Mouse (Mus musculus) NIH3T3 (cell line): Measurements from ENCODE around the gene Phf21a.

ENCODE experiments used
- DNase-seq: peaks from one replicate; pipeline ENCODE4 v3.0.0-alpha.2; 2012; ENCODE audit warnings: low read depth

Phf21a gene

GRCm38 (mm10) chr2:92182146-92182756 lies 89.3 kb downstream of the Phf21a start:
- DNase-seq: peak; percentile 11

DNA sequence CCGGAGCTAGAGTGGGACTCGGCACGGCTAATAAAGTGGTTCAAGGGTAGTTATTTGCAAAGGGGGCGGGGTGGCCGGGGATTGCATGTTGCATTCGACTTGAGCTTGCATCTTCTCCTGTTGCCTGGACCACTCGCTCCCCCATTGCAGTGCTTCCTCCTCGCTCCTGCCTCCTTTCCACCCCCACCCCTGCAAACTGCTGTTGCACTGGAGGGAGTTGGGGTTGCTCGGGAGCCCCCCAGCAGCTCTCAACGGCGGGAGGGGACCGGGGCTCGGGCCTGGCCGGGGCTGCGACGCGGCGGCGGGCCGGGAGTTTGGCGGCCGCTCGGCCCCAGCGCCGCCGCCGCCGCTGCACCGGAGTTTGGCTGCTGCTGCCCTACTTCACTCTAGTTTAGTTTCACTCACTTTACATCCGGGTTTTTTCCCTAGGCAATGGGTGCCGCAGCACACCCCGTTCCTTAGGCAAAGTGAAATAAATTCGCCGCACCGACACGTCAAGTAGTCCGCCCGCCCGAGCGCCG lies 90.1 kb downstream of the Phf21a start:
- peak; percentile 90 for DNase-seq

DNA sequence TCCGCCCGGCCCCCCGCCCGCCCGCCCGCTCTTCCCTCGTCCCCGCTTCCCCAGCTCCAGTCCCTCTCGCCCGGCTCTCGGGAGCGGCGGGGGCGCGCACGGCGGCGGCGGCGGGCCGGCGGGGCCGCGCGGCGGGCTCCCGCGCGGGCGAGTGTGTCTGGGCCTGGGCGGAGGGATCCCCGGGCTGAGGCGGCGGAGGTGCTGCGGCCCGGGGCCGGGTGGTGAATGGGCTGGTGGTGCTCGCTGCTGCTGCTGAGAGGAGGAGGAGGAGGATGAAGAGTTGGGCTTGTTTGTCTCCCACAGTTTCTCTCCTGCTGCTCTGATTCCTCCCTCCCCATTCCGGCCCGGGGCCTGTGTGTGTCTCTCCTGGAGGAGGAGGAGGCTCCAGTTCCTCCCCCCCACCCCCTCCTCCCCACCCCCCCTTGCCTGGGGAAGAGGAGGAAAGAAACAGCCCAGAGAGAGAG lies 90.7 kb downstream of the Phf21a start:
- DNase-seq: peak; percentile 95

- DNase-seq: peak; percentile 71
Measured at GRCm38 (mm10) chr2:92184077-92184921, 91.4 kb downstream of the Phf21a start.

DNA sequence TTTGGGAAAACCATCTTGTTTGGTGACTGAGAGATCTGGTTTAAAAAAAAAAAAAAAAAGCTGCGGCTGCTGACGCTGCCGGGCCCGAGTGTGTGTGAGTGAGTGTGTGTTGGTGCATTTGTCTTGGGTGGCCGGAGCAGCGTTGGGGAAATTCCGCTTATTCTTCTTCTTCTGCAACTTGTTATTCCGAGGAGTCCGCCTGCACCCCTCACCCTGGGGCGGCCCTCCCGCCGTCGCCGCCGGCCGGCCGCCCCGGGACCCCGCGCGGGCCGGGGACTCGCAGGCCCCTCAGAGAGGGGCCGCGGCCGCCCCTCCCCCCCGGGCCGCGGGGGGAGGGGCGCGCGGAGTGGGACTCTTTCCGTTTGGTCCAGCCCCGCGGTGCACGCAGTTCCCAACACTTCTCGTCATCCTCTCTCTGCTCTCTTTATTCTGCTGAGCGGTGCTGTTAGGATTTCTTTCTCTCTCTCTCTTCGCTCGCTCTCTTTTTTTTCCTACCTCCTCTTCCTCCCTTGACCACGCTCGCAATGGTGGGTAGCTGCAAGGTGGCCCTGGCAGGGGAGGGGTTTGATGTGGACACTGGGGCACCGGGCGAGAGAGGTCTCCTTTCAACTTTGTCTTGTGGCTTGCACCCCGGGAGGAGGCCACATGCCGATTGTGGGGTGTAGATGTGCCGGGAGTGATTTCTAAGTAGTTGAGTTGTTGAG lies 92.3 kb downstream of the Phf21a start:
- DNase-seq: peak; percentile 66

GRCm38 (mm10) chr2:92185766-92186450 lies 93.0 kb downstream of the Phf21a start:
- no peak for DNase-seq

DNA sequence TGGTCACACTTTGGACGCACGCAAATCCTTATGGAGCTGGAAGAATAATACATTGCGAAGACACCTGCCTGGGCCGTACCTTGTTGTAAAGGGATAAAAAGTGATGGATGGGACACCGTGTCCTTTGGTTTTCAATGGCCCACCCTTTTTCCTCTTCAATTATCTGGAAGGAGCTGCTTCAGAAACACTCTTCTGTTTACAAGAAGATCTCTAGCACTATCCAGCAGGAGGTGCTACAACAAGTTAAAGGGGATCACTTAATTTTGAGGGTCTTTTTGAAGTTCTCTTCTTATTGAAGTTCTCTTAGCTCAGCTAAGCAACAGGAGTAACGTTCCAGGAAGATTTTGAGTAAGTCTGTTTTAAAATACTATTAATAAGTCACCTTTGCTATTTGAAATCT lies 94.1 kb downstream of the Phf21a start:
- DNase-seq: peak; percentile 15

DNA sequence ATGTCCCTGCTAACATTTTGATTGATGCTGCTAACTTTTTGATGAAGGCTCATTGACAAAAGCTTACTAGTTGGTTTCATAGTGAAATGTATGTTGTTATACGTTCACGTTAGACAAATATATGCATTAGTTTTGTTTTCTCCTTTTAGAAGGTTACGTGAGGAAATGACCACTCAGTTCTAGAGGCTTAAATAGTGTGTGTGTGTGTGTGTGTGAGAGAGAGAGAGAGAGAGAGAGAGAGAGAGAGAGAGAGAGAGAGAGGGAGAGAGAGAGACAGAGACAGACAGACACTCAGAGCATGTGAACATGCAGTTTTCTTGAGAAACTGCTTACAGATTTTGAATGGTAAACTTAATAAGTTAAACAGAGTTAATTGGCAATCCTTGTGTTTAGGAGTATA lies 95.8 kb downstream of the Phf21a start:
- no peak for DNase-seq

GRCm38 (mm10) chr2:92190960-92191359 lies 98.0 kb downstream of the Phf21a start:
- DNase-seq: no peak

DNA sequence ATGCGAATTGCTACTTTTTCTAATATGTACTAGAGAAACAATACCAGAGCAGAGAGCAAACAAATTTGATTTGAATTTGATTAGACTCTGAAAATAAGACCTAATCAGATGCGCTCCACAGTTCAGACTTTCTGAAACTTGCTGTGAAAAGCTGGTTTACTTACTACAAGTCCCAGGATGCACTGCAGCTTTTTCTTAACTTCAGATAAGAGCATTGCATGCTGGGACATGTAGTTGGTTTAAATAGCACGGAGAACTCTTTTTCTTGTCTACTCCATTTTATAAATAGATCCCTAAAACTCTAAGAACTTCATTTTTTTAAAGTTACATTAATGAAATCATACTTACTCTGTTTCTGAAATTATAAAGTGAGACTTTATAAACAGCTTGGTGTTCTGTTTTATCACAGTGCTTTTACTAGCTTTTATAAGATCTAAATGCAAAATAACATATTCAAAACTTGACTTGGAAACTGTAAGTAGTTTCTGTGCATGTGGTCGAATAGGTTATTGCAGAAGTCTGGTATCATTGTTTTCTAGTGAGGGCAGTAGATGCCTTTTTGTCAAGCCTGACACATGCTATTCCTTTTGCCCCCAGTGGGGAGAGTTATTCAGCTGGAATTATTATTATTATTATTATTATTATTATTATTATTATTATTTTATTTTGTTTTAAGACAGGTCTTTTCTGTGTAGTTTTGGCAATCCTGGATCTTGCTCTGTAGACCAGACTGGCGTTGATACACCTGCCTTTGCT lies 99.1 kb downstream of the Phf21a start:
- peak; percentile 59 for DNase-seq

GRCm38 (mm10) chr2:92198126-92198525 lies 105.2 kb downstream of the Phf21a start:
- no peak for DNase-seq

- DNase-seq: no peak
Measured at GRCm38 (mm10) chr2:92198747-92199146, 105.8 kb downstream of the Phf21a start.

DNA sequence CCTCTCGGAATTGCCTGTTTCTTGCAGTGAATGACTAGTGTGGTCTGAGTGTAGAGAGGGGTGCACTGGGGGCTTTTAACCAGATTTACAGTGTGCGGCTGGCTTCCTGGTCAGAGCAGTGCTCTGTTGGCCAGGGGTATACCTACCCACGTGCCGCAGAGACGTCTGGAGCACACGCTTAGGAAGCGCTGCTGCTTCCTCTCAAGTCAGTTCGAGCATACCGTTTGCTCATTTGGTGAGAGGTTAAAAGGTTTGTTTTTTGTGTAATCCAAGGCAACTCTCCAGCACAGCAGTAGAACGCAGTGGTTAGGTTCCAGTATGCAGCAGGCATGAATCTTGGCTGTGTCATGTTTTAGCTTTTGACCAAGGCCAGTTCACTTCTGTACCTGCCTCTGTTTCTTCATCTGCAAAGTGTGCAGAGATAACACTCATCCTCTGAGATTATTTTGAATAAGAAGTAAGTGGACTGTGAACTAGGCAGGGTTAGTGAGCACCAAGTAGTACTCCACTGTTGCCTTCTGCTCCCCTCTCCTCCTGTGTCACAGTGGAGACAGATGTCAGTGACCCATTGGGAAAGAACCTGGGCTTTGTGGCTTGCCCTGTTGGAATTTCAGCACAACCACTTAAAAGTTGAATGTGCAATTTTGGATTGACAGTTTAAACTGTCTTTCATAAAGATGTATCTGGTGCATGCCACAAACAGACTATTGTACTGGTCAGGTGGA lies 106.8 kb downstream of the Phf21a start:
- no peak for DNase-seq

DNA sequence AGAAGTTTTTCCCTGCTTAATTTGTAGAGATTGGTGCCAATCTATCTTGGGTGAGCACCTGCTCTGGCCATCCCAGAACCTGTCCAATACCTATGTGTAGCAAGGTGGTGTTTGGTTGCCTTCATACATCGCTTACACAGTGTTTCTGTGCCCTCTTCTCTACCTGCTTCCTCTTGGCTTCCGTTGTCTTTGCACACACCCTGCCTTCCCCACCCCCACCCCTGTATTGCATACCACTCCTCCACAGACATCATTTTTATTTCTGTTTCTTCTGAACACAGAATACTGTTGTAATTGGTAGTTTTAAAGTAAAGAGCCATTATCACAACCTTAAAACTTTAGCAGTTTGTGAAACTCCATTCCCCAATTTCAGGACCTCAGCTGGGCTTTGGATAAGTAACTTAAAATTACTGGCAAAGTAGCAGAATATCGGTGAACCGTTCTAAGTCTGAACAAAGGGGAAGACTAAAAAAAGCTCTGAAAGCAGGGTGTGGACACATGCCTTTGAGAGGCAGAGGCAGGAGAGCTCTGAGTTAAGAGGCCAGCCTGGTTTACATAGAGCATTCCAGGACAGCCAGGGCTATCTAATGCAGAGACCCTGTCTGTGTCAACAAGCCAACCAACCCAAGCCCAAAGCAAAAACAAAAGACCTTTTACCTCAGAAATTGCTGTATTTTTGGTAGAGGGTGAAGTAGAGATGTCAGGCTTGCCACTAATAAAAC lies 109.6 kb downstream of the Phf21a start:
- DNase-seq: no peak

DNA sequence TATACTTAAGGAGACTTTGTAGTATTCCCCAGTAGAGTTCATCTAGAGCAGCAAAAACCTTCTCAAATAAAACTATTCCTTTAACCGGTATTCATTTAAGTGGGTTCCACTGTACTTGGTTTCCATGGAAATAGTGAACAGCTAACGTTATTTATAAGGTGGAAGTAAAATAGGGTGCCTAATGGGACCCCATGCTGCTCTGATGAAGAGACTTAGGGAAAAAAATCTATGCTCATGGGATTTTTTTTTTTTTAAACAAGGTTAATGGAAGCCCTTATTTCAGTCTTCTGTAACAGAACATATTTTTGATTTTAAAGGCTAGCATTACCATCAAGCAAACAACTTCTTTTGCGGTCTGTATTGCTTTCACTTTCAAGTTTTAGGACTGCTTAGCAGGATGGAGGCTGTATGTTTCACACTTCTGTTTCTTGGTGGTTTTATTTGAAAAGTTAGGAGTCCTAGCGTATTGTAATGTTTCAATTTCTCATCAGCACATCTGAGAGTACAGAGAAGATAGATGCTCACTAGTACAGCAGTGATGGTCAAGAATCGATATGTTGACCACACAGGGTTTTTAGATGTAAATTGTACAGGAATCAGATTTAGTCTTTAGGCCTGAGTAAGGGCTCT lies 112.2 kb downstream of the Phf21a start:
- DNase-seq: no peak

GRCm38 (mm10) chr2:92210409-92210808 lies 117.5 kb downstream of the Phf21a start:
- DNase-seq: no peak

DNA sequence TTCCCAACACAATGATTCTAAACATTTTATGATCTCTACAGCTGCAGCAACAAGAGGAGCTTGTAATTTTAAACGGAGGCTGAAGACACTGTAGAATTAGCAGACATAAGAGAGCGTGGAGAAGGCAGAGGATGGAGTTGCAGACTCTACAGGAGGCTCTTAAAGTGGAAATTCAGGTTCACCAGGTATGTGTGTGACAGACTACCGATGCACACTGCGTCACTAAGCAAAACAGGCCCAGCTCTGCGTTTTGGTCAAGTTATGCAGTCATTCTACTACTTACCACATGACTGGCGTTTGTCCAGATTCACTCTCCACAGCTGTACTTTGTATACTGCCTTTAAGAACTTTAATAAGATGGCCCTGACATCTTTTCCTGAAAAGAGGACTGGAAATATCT lies 128.5 kb downstream of the Phf21a start:
- DNase-seq: peak; percentile 39

GRCm38 (mm10) chr2:92225592-92225991 lies 132.7 kb downstream of the Phf21a start:
- DNase-seq: no peak

GRCm38 (mm10) chr2:92229973-92230372 lies 137.1 kb downstream of the Phf21a start:
- DNase-seq: no peak
